Mouse (Mus musculus): ENCODE measurements around the gene Stoml2.
"Not testable (repeated sequence)": the region's sequence is repeated elsewhere in the genome, so short reads cannot be mapped to it uniquely, and the experiment has no call there.

Gene Stoml2

DNA sequence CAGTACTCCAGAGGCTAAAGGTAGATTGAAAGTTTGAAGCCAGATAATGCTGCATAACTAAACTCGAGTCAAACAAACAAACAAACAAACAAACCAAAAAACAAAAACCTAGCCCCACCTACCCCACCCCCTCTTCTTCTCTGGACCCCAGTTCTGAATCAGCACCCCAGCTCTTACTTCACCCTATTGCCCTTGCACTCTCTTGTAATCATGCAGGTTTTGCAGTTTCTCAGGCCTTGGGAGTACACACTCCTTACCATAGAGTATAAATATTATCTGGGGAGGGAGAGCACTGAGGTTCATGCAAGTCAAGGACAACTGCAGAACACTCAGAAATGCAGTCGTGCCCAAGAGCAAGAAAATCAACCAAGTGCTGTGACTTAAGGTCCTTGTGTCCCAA lies 30.2 kb downstream of the Stoml2 start:
- no peak for DNase-seq

DNA sequence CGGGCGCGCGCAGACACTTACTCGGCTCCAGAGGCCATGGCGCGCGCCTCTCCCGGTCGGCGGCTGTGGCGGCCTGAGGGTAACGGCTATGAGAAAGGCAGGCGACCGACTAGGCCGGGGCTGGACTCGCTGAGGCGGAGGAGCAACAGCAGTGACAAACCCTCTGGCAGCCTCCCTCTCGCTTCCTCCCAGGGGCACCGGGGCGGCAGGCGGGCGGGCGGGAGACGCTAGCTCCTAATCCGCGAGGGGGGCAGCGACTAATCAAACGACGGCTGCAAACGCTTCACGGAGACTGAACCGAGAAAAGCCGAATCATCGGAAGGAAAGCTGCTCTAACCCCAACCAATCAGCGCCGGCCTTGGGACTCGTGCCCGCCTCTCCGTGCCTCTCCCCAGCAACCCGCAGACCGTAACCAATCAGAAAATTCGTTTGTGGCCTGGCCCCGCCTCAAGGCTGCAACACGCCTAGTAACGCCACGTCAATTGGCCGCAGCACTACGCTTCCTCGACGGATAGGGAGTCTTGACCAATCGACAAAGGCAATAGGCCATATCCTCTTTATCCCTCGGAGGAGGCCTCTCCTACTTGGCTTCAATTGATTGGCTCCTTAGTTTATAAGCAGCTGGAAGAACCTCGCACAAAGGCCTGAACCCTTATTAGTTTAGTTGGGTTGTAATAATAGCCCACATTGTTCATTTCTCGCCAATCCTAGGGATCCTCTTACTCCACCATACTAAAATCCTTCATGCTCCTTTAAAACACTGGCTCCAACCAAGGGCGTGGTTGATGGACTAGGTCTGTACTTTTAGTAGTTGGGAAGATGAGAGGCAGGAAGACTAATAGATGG lies 31.1 kb downstream of the Stoml2 start, which contains the start of gene Vcp:
TSS of gene Vcp (minus strand) at position 367 of the 846 bp plus-strand sequence.
- peak; percentile 99 for DNase-seq

DNA sequence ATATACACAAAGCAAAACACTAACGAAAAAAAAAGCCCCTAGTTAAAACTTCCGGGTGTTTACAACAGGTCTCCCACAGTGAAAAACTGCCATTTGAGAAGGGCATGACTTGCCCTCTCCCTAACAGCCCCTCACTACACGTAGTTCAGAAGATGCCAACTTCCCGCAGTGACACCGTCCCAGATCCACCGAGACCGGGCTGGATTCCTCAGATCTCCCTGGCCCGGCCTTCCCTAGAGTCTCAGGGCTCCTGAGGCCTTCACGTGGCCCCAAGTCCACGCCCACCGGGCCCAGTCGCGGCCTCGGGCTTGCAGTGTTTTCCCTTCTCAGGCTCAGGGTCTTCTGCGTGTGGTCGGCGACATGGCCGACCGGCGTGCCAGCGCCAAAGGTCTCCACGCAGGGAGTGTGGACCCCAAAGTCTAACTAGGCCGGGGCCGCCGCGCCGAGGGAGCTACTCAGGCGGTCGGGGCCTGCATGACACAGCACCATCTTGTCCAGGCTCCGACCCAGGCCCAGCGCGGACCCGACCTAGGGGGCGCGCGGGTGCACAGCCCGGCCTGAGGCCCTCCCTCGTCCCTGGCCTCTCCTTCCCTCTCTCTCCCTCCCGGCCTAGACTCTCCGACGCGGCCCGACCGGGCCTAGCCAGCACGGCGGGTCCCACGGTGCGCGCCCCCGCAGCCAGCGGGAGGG lies 31.9 kb downstream of the Stoml2 start:
- DNase-seq: peak; percentile 75 to 79

DNA sequence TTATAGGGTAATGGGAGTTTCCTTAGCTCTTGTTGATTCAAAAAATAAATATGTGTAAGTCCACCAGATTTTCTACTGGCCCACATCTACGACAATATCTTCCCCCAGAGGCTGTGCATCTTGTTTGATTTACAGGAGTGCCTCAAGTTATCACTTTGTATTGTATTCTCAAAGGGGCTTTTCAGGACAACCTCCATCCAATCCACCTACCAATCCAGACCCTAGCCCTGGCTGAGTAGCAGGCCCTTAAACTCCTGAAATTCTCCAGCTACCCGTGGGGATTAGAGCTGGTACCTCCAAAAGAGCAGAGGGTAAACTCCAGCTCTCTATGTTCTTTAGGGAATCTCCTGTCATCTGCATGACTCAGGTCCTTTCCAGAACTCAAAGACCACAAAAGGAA lies 33.5 kb downstream of the Stoml2 start:
- DNase-seq: no peak

DNA sequence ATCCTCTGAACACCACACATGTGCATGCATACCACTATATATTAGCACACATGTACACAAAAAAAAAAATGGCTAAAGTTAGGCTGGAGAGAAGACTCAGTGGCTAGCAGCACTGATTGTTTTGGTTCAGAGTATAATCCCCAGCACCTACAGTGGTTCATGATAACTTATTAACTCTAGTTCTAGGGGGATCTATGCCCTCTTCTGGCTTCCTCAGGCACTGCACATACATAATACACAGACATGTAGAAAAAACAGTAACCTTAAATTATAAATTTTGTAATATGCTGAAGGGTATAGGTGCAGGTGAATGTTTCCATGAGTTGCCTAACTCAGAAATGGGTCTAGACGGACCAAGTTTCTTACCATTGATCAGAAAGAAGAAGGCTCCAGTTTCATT lies 43.2 kb downstream of the Stoml2 start:
- no peak for DNase-seq

DNA sequence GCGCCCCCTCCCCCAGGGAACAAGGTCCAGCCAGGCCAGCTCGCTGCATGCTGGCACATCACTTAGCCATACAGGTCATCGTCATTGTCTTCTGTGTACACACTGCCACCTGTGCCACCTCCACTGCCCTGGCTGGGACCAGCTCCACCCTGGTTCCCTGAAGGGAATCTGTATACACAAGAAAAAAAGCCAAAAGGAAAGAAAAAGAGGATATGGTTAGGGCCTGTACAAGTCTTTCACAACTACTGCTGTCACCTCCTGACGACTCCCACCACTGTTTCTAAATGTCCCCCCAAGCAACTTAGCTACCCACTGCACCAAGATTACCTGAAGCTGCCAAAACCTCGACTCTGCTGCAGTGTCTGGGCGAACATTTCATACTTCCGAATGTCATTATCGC lies 51.0 kb downstream of the Stoml2 start:
- DNase-seq: not testable (repeated sequence)

DNA sequence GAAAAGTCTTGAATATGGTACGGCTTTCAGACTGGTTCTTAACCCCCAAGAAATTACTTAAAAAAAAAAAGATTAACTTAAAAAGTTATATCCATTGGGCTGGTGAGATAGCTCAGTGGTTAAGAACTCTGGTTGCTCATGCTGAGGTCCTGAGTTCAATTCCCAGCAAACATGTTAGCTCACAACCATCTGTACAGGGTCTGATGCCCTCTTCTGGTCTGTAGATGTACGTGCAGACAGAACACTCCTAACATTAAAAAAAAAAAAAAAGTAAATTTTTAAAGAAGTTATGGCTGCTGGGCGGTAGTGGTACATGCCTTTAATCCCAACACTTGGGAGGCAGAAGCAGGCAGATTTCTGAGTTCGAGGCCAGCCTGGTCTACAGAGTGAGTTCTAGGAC lies 53.4 kb downstream of the Stoml2 start:
- no peak for DNase-seq
